In genomic region chr1:65930055-65930454, GRCm38 (mm10) we compare ENCODE assay signal across 28 mouse cellular contexts. TPM values are rescaled to one million over a fixed set of nuclear protein-coding genes. Genes with fewer than 3 reads are reported as not detected.
A peak's percentile ranks its signal among the peaks of the same experiment; 100 is the strongest.
DNase-seq lines count a peak whose midpoint lies in the region; ATAC-seq lines count a peak whose summit lies in the region.
"Had no signal": no experiment of that assay in that cellular context is flagged by ENCODE, and none has a peak within 500 bp of the region (broad histone marks: within the 10 kb centered on the region; RNA-seq: fewer than 3 reads in every experiment).

No protein-coding gene starts in this region.

- peaks cover 6% of the 10 kb centered on the region for H3K4me1 ChIP-seq in forebrain, embryonic 13.5 days

- H3K9me3 ChIP-seq in forebrain, embryonic 13.5 days (replicated peaks), result no peaks in the 10 kb centered on the region

- WGBS in forebrain, embryonic 13.5 days, result 77% methylated on average over 2 of the region's 2 CpGs

- no peaks in the 10 kb centered on the region for H3K36me3 ChIP-seq in forebrain, embryonic 13.5 days (ENCODE audit: poor library complexity, severe bottlenecking)
- H3K36me3 ChIP-seq: G1E had no signal

- no peak overlapping the region for H3K27ac ChIP-seq in forebrain, embryonic 13.5 days

- peak; percentile 95 for ATAC-seq in frontal cortex, adult (ENCODE audit: low TSS enrichment)
- ATAC-seq in forebrain, embryonic 13.5 days, result no peak
- no peak for ATAC-seq in erythroid progenitor cell, adult 5-6 weeks (replicated peaks; ENCODE audit: low FRiP score, poor library complexity, severe bottlenecking)
- ATAC-seq: activated CD4-positive, CD25-positive, alpha-beta regulatory T cell, adult 4 months; CD4-positive, CD25-positive, alpha-beta regulatory T cell, adult 4 months; Patski had no signal

- no peak overlapping the region for H3K4me2 ChIP-seq in forebrain, embryonic 13.5 days

- H3K27me3 ChIP-seq in forebrain, embryonic 13.5 days, result no peaks in the 10 kb centered on the region
- H3K27me3 ChIP-seq: CH12.LX, Patski had no signal

- no peak for DNase-seq in frontal cortex, adult 2 months (ENCODE audit: extremely low spot score in 1 of 2, low spot score in 1 of 2)
- DNase-seq in brain, adult 2 months (ENCODE audit: low read depth, low spot score), result peak; percentile 47
- DNase-seq in telencephalon, adult 2 months (ENCODE audit: low read depth, low spot score), result peak; percentile 15
- DNase-seq: adrenal gland, adult 2 months; adrenal gland, adult 8-10 months; adrenal gland, postnatal 10 days; adrenal gland, postnatal 14 days; adrenal gland, postnatal 25 days; adrenal gland, postnatal 36 days; B cell, adult 2 months; cerebellum, adult 11 months; cerebellum, adult 11-12 months; cerebellum, adult 18-20 months; cerebellum, adult 2 months had no signal

- H3K9ac ChIP-seq in forebrain, embryonic 13.5 days, result no peak overlapping the region

- H3K4me3 ChIP-seq in forebrain, embryonic 13.5 days, result no peak overlapping the region

RNA-seq across cellular contexts. Expression of gene Crygf, which starts 3.7 kb away (rescaled TPM):
- not detected in 2 replicates for polyA plus RNA-seq in frontal cortex, adult 2 months (2012; rRNA removed)
- not detected in 2 replicates for polyA plus RNA-seq in forebrain, embryonic 13.5 days (2015; fragmentation: Nextera tagmentation; extraction: Ambion mirVana)
- not detected in 2 replicates for total RNA-seq in erythroid progenitor cell, adult 5-6 weeks (2015; ENCODE audit: low replicate concordance)
- not detected in 2 replicates for total RNA-seq in erythroid progenitor cell, adult 5-6 weeks (2017; ENCODE audit: low replicate concordance)
- total RNA-seq: adrenal gland, adult 18-20 months; adrenal gland, adult 2 months; adrenal gland, adult 8-10 months; adrenal gland, postnatal 10 days; adrenal gland, postnatal 14 days; adrenal gland, postnatal 25 days; adrenal gland, postnatal 36 days; adrenal gland, postnatal 4 days; CH12.LX; ES-E14; G1E; MEL had no signal
- polyA plus RNA-seq: activated CD4-positive, CD25-positive, alpha-beta regulatory T cell, adult 4 months; adrenal gland, adult 2 months; brain, embryonic 14.5 days; C2C12; CD4-positive, CD25-positive, alpha-beta regulatory T cell, adult 4 months; cerebellum, adult 2 months; G1E; Patski had no signal

Comparison
In these comparisons a context has a peak if more than half of its experiments do, and no peak if none do; other contexts are left out.
1. DNase-seq: peak in brain, adult 2 months (single experiment) and telencephalon, adult 2 months (single experiment); none in frontal cortex, adult 2 months (0 of 2).